Mouse (Mus musculus) liver, embryonic 14.5 days (tissue): ENCODE measurements around the gene Snx32.

Experiments
- CTCF ChIP-seq: IDR thresholded peaks from 2 replicates; pipeline ENCODE4 v1.5.1; 2016; ENCODE audit warnings: antibody characterized with exemption, low read depth, control low read depth
- EP300 ChIP-seq: IDR thresholded peaks from 2 replicates; pipeline ENCODE4 v1.6.1; 2016; ENCODE audit warnings: antibody characterized with exemption, low read depth

DNA sequence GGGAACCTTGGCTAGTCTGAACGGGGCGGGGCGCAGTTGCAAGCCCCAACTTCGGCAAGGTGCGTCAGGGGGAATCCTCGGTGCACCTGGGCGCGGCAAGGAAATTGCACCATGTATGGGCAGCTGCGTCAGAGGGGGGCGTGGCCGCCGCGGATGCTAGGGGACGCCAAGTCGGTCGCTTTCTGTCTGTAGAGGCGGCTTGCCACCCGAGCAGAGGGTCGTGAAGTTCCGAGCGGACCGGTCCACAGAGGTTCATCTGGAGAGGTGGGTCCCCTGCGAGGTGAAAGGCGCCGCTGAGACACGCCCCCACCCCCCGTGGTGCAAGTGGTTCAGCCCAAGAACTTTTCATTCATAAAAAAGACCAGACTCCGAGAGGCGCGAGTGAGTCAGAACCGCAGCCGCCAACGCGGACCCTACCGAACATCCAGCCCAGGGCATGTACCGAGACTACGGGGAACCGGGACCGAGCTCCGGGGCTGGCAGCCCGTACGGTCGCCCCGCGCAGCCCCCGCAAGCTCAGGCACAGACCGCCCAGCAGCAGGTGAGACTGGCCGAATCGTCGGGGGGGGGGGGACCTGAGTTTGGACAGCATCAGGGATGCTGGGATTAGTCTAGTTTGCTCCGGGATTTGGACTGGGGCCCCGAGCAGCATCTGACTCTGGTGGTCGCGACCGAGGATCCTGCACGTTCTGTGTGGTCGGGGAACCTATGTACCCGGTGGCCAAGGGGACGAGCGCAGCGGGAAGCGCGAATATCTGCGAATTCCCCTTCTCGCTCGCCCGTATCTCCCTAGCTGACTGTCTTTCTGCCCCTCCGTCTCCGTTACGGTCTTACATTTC lies 62.6 kb downstream of the Snx32 start, which contains the start of gene Fosl1:
- TF ChIP-seq CTCF, result no peak
- TF ChIP-seq EP300, result no peak
